Mouse (Mus musculus) neural tube, embryonic 13.5 days (tissue): ENCODE data around the gene Slmap. TPM values are rescaled to one million over a fixed set of nuclear protein-coding genes. Genes with fewer than 3 reads are reported as not detected.
"Not testable (repeated sequence)": the region's sequence is repeated elsewhere in the genome, so short reads cannot be mapped to it uniquely, and the experiment has no call there.

Source experiments
- ATAC-seq: fragments of 200-750 bp; cut with Nextera tagmentation; 2 replicates; pipeline ENCODE4 v1.8.0; 2017; ENCODE audit warnings: low read depth, mild to moderate bottlenecking, moderate TSS enrichment, moderate library complexity
- H3K27ac ChIP-seq: fragments of 300-500 bp; sonication (generic); replicated peaks from 2 replicates; pipeline ENCODE4 v1.5.1; 2015; ENCODE audit warnings: moderate library complexity, mild to moderate bottlenecking, inconsistent platforms
- H3K27me3 ChIP-seq: fragments of 300-500 bp; sonication (generic); 2 replicates; pipeline ENCODE4 v1.6.1; 2015; ENCODE audit warnings: mild to moderate bottlenecking, inconsistent platforms
- H3K36me3 ChIP-seq: fragments of 300-500 bp; sonication (generic); 2 replicates; pipeline ENCODE4 v1.6.1; 2015; ENCODE audit warnings: mild to moderate bottlenecking, inconsistent platforms
- H3K4me1 ChIP-seq: fragments of 300-500 bp; sonication (generic); replicated peaks from 2 replicates; pipeline ENCODE4 v1.6.1; 2015; ENCODE audit warnings: inconsistent platforms
- H3K4me2 ChIP-seq: fragments of 300-500 bp; sonication (generic); 2 replicates; pipeline ENCODE4 v1.6.1; 2015; ENCODE audit warnings: inconsistent platforms, mild to moderate bottlenecking, moderate library complexity
- H3K4me3 ChIP-seq: fragments of 300-500 bp; sonication (generic); 2 replicates; pipeline ENCODE4 v1.5.1; 2015; ENCODE audit warnings: mild to moderate bottlenecking, inconsistent platforms
- H3K9ac ChIP-seq: fragments of 300-500 bp; sonication (generic); 2 replicates; pipeline ENCODE4 v1.6.1; 2015; ENCODE audit warnings: moderate library complexity, mild to moderate bottlenecking, inconsistent platforms
- H3K9me3 ChIP-seq: fragments of 300-500 bp; sonication (generic); 2 replicates; pipeline ENCODE4 v1.6.1; 2016; ENCODE audit warnings: inconsistent platforms
- WGBS: fragments of 180-500 bp; shearing (Covaris S2); methylation state at CpG from one replicate; pipeline ENCODE4 v1.1.7; 2015; 5-methylcytosine and 5-hydroxymethylcytosine counted together
- polyA plus RNA-seq: library from polyadenylated mRNA; unstranded; fragments of >200 nt; fragmentation: Nextera tagmentation; extraction: Ambion mirVana; gene quantifications from 2 replicates; pipeline ENCODE4 v1.2.1, GENCODE M21; 2015

Slmap gene
- 14.7 and 16.1 TPM in 2 replicates for polyA plus RNA-seq

DNA sequence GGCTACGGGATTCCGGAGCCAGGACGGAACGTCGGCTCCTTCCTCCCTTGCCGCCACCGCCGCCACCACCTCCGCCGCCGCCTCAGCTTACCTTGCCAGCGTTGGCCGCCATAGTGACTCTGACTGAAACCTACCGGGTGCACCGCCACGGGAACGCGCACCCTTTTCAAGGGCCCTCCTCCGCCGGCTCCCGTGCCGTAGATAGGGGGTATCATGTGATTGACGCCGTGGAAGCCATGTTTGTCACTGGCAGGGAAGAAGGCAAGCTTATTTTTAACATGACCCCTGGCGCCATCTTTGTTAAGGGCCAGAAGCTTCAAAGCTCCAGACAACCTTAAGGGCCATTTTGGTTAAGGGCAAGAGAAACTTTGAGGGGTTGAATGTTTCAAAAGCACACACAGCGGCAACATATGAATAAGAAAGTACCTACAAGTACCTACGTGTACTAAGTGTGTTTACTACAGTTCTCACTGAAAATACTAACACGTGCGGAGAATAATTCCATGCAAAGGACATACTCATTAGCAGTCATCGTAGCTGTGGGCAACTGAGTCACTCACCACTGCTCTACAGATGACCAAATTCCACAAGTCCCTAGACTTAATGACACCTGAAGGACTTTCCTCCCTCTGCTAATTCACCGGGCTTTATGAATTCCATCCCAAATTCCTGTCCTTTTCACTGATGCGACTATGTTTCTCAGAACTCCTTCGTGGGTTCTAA is at the start of gene Slmap:
TSS of gene Slmap (minus strand) at position 175 of the 723 bp plus-strand sequence.
- H3K4me2 ChIP-seq, result peak within 1 kb of the TSS; percentile 97
- peak within 1 kb of the TSS; percentile 92 for H3K27ac ChIP-seq
- H3K9ac ChIP-seq, result peak within 1 kb of the TSS; percentile 95
- no peaks in the 10 kb centered on the region; the same call in 1 of the 2 replicates for H3K27me3 ChIP-seq
- WGBS, result 14% methylated on average over 31 of the region's 33 CpGs
- peaks cover 42% of the 10 kb centered on the region for H3K4me1 ChIP-seq
- H3K36me3 ChIP-seq, result no peaks in the 10 kb centered on the region
- H3K4me3 ChIP-seq, result peak within 1 kb of the TSS; percentile 87
- H3K9me3 ChIP-seq, result no peaks in the 10 kb centered on the region
- peak; percentile 96 for ATAC-seq

DNA sequence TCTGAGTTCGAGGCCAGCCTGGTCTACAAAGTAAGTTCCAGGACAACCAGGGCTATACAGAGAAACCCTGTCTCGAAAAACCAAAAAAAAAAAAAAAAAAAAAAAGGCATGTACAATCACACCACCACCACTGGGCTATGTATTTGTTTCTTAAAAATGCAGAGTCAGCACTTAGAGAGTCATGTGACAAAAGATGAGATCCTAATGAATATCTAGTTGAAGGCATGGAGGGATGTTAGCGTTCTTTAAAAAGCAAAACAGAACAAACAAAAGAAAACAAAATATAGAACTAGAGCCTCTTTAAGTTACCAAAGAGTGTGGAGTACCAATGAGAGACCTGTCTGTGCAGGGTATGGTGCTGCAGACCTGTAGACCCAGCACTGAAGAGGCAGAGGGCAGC is 48.9 kb upstream of the Slmap start:
- Histone ChIP-seq H3K9me3 (no peaks in the 10 kb centered on the region), H3K27me3 (no peaks in the 10 kb centered on the region), H3K9ac (no peak overlapping the region), H3K4me2 (no peak overlapping the region), H3K36me3 (peaks cover 12% of the 10 kb centered on the region), H3K4me3 (no peak overlapping the region), H3K4me1 (peaks cover 19% of the 10 kb centered on the region), H3K27ac (no peak overlapping the region)
- WGBS, result 80% methylated on average over 3 of the region's 3 CpGs
- no peak for ATAC-seq

DNA sequence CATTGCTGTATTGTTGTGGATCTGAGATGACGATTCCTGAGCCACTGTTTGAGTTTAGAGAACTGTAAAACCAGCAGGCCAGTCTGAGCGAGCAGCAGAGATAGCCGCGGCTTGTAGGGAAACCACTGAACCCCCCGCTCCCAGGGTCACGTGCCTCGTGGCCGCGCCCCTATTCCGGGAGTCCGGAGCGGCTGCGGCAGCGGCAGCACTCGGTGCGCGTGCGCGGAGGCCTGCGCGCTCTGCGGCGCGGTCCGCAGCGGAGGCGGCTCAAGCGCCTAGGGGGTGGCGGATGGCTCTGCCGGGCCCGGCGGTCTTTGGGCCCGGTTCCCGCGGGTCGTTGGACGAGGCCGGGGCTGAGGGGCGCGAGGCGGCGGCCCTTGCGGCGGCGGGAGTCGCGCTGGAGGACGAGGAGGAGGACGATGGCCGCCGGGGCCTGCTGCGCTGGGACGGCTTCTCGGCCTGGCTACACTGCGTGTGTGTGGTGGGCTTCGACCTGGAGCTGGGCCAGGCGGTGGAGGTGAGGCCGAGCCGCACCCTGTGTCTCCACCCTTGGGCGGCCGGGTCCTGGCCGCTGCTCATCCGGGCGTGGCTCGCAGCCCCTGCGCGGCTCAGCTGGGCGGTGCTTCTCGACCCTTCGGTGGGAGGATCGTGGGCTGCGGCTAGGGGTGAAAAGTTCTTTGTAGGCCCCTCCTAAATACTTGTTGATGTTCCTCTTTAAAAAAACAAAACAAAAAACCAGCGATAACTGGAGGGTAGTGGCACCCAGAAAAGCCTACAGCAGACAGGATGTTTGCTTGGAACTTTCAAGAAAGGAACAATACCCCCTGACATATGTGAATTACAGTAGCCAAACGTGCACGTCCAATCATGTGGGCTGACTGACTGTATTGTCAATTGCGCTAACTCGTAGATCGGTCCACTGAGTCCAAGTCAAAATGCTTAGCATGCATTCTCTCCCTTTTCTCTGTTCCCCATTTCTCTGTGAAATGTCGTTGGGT is 44.9 kb upstream of the Slmap start:
- Histone ChIP-seq H3K4me3 (peak overlapping the region; percentile 69), H3K4me2 (peak overlapping the region; percentile 70), H3K4me1 (peaks cover 16% of the 10 kb centered on the region), H3K36me3 (peaks cover 5% of the 10 kb centered on the region; the same call in 1 of the 2 replicates), H3K27ac (peak overlapping the region; percentile 95), H3K9me3 (no peaks in the 10 kb centered on the region), H3K9ac (peak overlapping the region; percentile 99), H3K27me3 (no peaks in the 10 kb centered on the region)
- under 1% methylated on average over 79 of the region's 79 CpGs for WGBS
- peak; percentile 97 for ATAC-seq

DNA sequence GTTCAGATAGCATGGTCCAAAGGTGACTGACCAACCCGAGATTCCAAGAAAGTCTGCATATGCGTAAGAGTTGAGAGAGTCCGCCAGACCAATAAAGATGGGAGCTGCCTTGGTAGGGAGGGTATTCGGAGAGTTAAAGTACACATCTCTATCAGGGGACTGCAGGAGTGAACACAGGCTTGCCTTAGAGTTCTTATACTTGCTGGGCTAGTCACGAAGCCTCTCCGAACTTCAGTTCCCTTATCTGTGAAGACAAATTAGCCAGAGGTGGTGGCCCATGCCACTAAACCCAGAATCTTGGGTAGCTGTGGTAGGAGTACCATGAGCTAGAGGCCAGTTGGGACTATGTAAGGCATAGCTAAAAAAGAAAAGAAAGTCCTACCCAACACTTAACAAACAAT is 44.1 kb upstream of the Slmap start:
- Histone ChIP-seq H3K27ac (no peak overlapping the region), H3K4me2 (peak overlapping the region; percentile 70), H3K9me3 (no peaks in the 10 kb centered on the region), H3K4me1 (peaks cover 16% of the 10 kb centered on the region), H3K9ac (no peak overlapping the region), H3K4me3 (peak overlapping the region; percentile 69), H3K36me3 (peaks cover 5% of the 10 kb centered on the region; the same call in 1 of the 2 replicates), H3K27me3 (no peaks in the 10 kb centered on the region)
- ATAC-seq, result 0 out of 2 replicates have a peak, but pooled peaks have one; percentile 28
- 70% methylated on average over 6 of the region's 6 CpGs for WGBS

DNA sequence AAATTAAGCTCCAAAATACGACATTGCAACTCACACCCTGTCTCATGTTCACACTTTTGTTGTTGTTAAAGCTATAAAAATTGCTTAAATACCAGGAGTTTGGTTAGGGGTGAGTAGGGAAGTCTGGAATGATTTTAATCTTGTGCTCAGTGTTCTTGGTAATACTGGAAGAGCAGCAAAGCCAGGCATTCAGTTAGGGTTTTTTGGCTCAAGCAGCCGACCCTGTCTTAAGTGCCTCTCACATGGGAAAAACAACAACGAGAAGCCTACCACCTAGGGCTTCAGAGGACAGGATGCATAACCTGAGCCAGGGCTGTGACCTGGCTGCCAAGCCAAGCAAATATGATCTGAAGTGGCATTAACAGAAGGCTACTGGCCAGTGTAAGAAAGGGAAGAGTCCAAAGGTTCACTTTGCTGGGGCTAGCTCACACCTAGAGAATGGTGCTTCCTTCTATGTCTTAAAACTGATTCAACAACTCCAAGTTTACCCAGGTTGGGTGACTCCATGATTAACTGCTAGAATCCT is 41.6 kb upstream of the Slmap start:
- Histone ChIP-seq H3K9me3 (no peaks in the 10 kb centered on the region), H3K4me2 (no peak overlapping the region), H3K4me1 (peaks cover 9% of the 10 kb centered on the region), H3K36me3 (no peaks in the 10 kb centered on the region), H3K9ac (no peak overlapping the region), H3K27ac (no peak overlapping the region), H3K4me3 (no peak overlapping the region), H3K27me3 (no peaks in the 10 kb centered on the region)
- 73% methylated on average over 3 of the region's 3 CpGs for WGBS
- ATAC-seq, result no peak

DNA sequence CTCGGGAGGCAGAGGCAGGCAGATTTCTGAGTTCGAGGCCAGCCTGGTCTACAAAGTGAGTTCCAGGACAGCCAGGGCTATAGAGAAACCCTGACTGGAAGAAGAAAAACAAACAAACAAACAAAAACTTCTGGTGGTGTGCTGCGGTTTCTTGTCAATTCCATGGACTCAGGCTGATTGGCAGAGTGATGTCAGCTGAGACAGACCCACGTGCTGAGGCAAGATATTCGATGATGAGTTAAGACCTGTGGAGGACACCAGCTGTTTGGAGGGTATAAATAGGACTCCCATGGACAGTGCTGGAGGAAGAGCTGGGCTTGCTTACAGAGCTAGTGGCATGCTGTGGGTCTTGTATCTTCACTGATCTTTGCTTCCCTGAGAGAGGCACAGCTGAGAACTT is 38.8 kb upstream of the Slmap start, which contains the start of gene Dennd6a:
TSS of gene Dennd6a (plus strand) at position 301 of the 400 bp plus-strand sequence.
- WGBS, result 85% methylated on average over 5 of the region's 5 CpGs

DNA sequence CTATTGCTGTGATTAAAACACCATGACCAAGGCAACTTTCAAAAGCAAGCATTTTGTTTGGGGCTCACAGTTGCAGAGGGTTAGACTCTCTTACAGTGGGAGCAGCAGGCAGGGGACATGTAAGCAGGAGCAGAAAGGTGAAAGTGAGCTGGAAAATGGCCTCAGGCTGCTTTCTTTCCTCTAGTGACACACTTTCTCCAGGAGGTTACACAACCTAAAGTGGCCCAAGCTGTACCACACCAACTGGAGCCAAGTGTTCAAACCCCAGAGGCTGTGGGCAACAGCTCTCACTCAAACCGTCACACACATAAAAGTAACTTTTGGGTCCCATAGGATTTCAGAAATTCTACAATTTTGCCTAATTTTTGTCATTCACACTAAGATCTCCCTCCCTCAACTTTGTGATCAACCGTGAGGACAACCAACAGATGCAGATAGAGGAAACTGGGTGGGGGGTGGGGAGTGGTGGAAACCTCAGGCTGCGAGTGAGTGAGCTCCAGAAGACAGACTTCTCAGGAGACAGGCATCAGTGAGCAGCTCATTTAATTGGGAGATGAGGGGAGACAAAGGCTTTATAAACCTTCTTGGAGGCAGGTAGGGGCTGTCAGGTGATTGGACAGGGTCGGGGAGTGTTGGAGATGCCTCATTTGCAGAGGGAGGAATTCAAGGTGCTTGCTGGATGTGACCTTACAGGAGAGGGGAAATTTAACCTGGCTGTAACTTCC is 37.4 kb upstream of the Slmap start:
- H3K9me3 ChIP-seq, result no peaks in the 10 kb centered on the region
- H3K4me3 ChIP-seq, result no peak overlapping the region
- ATAC-seq, result no peak
- no peak overlapping the region for H3K27ac ChIP-seq
- no peak overlapping the region for H3K4me2 ChIP-seq
- no peaks in the 10 kb centered on the region for H3K36me3 ChIP-seq
- no peaks in the 10 kb centered on the region for H3K27me3 ChIP-seq
- 75% methylated on average over 4 of the region's 4 CpGs for WGBS
- H3K4me1 ChIP-seq, result no peaks in the 10 kb centered on the region
- no peak overlapping the region for H3K9ac ChIP-seq

More for the DNA sequence above, 38.8 kb upstream of the Slmap start, which contains the start of gene Dennd6a:
- H3K27ac ChIP-seq, H3K9ac ChIP-seq, H3K4me2 ChIP-seq, H3K36me3 ChIP-seq, H3K4me1 ChIP-seq, H3K27me3 ChIP-seq, ATAC-seq, H3K9me3 ChIP-seq, H3K4me3 ChIP-seq: not testable (repeated sequence)

DNA sequence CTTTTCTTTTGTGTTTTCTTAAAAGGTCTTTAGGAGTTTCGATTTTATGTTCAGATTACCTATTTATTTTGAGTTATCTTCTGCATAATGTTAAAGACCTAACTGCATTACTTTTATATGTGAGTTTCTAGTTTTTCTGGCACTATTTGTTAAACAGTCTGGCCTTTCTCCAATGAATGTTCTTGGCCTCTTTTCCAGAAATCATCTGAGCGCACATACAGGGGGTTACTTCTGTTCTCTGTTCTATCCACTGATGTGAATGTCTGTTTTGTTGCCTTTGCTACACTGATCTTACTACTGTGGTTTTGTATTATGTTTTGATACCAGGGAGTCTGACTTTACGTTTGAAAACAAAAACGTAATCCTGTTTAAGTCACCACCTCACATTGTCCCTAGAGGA is 35.1 kb upstream of the Slmap start:
- Histone ChIP-seq H3K9me3 (no peaks in the 10 kb centered on the region), H3K27ac (no peak overlapping the region), H3K9ac (no peak overlapping the region), H3K36me3 (no peaks in the 10 kb centered on the region), H3K27me3 (no peaks in the 10 kb centered on the region), H3K4me1 (no peaks in the 10 kb centered on the region), H3K4me2 (no peak overlapping the region), H3K4me3 (no peak overlapping the region)
- WGBS, result 90% methylated on average over 4 of the region's 4 CpGs
- no peak for ATAC-seq

DNA sequence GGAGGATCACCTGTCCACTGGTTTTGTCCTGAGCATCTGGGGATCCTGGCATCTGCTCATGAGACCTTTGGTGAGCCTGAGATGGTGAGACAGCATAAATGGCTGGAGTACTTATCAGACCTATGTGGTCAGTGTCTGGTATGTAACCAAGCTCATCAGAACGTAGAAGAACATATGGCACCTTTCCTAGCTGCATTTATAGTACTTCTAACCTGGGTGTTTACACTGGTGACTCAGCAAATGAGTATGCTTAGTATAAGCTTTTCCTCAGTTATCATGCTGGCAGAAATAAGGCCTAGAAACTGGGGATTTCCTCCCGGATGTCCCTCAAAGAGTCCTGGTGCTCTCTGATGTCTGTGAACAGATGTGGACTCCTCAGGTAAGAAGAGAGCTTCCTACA is 27.5 kb upstream of the Slmap start:
- Histone ChIP-seq H3K36me3 (no peaks in the 10 kb centered on the region), H3K4me2 (no peak overlapping the region), H3K4me3 (no peak overlapping the region), H3K9me3 (0 out of 2 replicates have a peak, but pooled peaks cover 5% of the 10 kb centered on the region), H3K4me1 (no peaks in the 10 kb centered on the region), H3K27ac (no peak overlapping the region), H3K27me3 (no peaks in the 10 kb centered on the region), H3K9ac (no peak overlapping the region)
- ATAC-seq, result no peak
- 90% methylated on average over 2 of the region's 2 CpGs for WGBS

DNA sequence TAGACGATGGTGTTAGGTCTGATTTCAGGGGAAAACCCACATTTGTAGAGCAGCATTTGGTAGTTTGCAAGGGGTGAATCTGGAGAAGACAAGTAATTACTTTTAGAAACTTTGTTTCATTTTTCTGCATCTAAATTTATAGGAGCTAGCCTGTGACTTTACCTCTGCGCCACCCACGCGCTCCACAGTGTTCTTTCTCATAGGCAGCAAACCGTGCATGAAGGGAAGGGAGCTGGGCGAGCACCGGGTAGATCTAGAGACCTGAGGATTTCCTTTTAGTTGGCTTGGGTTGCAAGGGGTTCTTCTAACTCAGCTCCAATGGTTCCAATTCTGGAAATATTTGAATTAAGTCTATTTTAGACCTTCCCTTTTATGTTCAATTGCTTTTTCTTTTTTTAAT is 23.8 kb upstream of the Slmap start:
- no peak overlapping the region for H3K4me2 ChIP-seq
- no peaks in the 10 kb centered on the region for H3K36me3 ChIP-seq
- no peak overlapping the region for H3K27ac ChIP-seq
- no peak overlapping the region for H3K9ac ChIP-seq
- no peak for ATAC-seq
- H3K4me3 ChIP-seq, result no peak overlapping the region
- H3K9me3 ChIP-seq, result 0 out of 2 replicates have a peak, but pooled peaks cover 5% of the 10 kb centered on the region
- no peaks in the 10 kb centered on the region for H3K4me1 ChIP-seq
- no peaks in the 10 kb centered on the region for H3K27me3 ChIP-seq
- 88% methylated on average over 7 of the region's 7 CpGs for WGBS

DNA sequence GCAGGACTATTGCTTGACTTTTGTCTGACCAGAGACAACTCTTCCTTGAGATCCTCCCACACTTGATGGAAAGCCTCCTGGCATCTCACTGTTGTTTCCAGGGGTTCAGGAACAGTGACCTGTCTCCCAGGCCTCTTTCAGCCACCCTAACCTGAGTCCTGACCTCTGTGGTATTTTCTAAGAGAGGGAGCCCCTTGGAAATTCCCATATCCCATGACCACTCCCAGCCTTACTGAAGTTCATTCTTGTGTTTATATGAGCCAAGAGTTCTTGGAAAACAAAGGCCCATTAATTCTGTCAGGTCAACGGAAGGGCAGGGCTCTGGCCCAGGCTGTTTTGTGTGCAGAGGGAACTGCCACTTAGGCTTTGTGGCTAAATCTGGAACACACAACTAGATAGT is 22.9 kb upstream of the Slmap start:
- ATAC-seq, result no peak

More for the DNA sequence above, 22.9 kb upstream of the Slmap start:
- no peak overlapping the region for H3K9ac ChIP-seq
- H3K4me2 ChIP-seq, result no peak overlapping the region
- WGBS, result 36% methylated on average over 1 of the region's 1 CpGs
- H3K27me3 ChIP-seq, result no peaks in the 10 kb centered on the region
- no peaks in the 10 kb centered on the region for H3K36me3 ChIP-seq
- no peak overlapping the region for H3K27ac ChIP-seq
- H3K4me3 ChIP-seq, result no peak overlapping the region
- 0 out of 2 replicates have a peak, but pooled peaks cover 5% of the 10 kb centered on the region for H3K9me3 ChIP-seq
- H3K4me1 ChIP-seq, result no peaks in the 10 kb centered on the region
